Mouse (Mus musculus) left cerebral cortex, postnatal 25 days (tissue): ENCODE measurements around the gene Scube3. TPM values are rescaled to one million over a fixed set of nuclear protein-coding genes. Genes with fewer than 3 reads are reported as not detected.
A peak's percentile ranks its signal among the peaks of the same experiment; 100 is the strongest.
"Not testable (repeated sequence)": the region's sequence is repeated elsewhere in the genome, so short reads cannot be mapped to it uniquely, and the experiment has no call there.

ENCODE experiments used
- DNase-seq, 2 experiments: peaks; one replicate each; pipeline ENCODE4 v3.0.0; 2022; ENCODE audit warnings: low spot score in 2 of 2, mixed read lengths in 1 of 2
- intact Hi-C: fragments of 180-260 bp; cut with DNase I; formaldehyde crosslinking; loops from one replicate; pipeline ENCODE4 v1.15.1; 2025
- total RNA-seq, 2 experiments: library from RNA; stranded (reverse); gene quantifications; 2 replicates each; pipeline ENCODE4 v1.2.3; 2021

The Scube3 gene
- total RNA-seq, 2 experiments from 2014 or later, result 1.1 to 5.5 TPM

DNA sequence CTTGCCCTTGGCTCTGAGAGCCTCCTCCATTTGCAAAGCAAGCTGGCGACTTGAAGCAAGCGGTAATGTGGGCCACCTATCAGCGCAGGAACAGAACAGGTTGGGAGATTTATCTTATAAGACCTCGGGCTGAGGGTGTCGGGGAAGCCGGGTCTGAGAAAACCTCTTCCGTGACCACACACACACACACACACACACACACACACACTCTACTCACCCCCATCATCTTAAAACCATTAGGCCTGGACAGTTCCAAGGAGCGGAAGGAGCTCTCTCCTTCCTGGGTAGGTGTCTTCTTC, 66.3 kb downstream of the Scube3 start:
- intact Hi-C loops, result loop anchor here (5.0 kb wide), 1 partner anchor 104 kb away; the partner anchor contains the start of gene Fance
- no peak for DNase-seq

GRCm38 (mm10) chr17:28209457-28210110, 67.6 kb downstream of the Scube3 start:
- DNase-seq, result no peak
- intact Hi-C loops, result loop anchor here (5.0 kb wide), 1 partner anchor 103 kb away; the partner anchor contains the start of gene Fance

GRCm38 (mm10) chr17:28211921-28212341, 70.0 kb downstream of the Scube3 start:
- intact Hi-C loops, result no loop called here
- no peak for DNase-seq

DNA sequence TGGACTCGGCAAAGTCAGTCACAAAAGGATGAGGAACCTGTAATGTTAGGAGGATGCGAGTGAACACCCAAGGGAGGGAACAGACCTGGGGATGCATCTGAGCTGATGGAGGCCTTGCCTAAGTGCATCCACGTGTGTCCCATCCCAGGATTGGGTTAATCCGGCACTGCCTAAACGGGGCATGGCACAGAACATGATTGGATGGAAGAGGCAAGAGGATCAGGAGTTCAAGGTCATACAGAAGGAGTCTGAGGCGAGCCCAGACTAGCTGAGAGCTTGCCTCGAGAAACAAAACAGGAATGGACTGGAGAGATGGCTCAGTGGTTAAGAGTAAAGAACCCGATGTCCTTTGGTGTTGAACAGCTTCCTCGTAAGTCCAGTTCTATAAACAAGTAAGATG, 70.5 kb downstream of the Scube3 start:
- intact Hi-C loops, result no loop called here
- no peak for DNase-seq

DNA sequence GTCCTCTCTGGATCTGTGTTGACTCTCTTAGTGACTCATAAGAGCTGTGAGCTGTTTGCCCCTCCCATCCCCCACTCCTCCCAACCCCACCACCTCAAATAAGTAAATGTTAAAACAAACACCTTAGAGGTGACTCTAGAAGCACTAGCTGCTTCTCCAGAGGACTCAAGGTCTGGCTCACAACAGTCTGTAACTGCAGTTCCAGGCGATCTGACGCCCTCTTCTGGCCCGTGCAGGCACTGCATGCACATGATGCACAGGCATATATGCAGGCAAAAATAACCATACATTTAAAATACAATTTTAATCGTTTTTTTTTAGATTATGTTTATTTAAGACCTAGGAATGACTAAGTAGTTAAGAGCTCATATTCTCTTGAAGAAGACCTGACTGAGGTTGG, 71.3 kb downstream of the Scube3 start:
- DNase-seq, result no peak
- intact Hi-C loops, result no loop called here

GRCm38 (mm10) chr17:28216791-28217190, 74.8 kb downstream of the Scube3 start:
- no peak for DNase-seq

DNA sequence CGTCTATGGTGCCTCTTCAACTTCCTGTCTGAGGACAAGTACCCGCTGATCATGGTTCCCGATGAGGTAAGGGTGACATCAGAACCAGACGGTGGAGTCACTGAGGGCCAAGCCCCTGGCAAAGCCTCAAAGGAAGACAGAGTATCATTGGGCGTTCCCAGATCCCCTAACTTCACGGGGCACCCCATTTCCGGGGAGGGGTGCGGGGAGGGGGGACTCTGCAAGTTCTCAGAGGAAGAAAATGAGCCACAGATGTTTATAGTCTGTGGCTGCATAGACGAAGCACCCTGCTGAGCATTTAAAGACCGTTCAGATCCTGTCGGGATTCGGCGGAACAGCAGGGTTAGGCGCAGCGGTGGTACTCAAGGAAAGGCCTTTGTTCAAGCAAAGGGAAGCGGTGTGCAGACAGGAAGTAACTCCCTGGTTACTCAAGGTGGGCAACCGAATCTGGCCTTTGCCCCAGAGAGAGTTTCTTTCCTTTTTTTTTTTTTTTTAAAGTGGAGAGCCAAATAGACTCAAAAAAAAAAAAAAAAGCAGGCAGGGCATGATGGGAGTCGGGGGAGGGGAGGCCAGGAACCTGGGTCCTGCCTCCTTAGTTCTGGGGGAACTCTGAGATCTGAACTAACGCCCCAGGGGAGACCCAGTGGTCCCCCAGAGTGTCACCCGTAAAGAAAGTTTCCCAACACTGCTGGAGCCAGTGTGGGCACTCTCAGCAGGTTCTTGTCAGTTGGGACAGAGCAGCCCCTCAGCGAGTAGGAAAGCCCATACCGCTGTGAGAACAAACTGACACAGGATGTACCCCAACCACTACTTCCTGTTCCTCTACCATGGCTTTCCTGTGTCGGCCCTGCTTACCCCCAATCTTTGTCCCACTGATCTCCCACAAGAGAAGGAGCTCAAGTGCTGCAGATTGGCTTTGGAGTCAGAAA, 76.0 kb downstream of the Scube3 start:
- peak in 1 of 2 experiments; percentile 25 for DNase-seq
- intact Hi-C loops, result no loop called here

More at GRCm38 (mm10) chr17:28216791-28217190, 74.8 kb downstream of the Scube3 start:
- intact Hi-C loops, result no loop called here

GRCm38 (mm10) chr17:28222463-28222862, 80.5 kb downstream of the Scube3 start:
- DNase-seq, intact Hi-C loops: not testable (repeated sequence)

- intact Hi-C loops, result no loop called here
- DNase-seq, result peak; percentile 77 to 93
Measured at GRCm38 (mm10) chr17:28223561-28224391, 81.8 kb downstream of the Scube3 start.

Other genes starting within 250 kb of the Scube3 start
- gene Anks1, start 232.8 kb upstream of the Scube3 start, total RNA-seq, result 10 to 100 TPM; 32.3 to 35.8 TPM
- gene Taf11, start 232.3 kb upstream of the Scube3 start, total RNA-seq, result 10 to 100 TPM; 46.9 to 48.3 TPM
- gene Tcp11, start 61.5 kb upstream of the Scube3 start, total RNA-seq, result under 1 TPM; 0.80 to 0.99 TPM
- 100 to 1,000 TPM; 110 to 113 TPM for gene Zfp523, start 35.0 kb downstream of the Scube3 start, total RNA-seq
- gene Def6, start 65.6 kb downstream of the Scube3 start, total RNA-seq, result 1 to 10 TPM; 2.9 to 3.1 TPM
- gene Ppard, start 90.6 kb downstream of the Scube3 start, total RNA-seq, result 10 to 100 TPM; 26.6 to 28.8 TPM
- gene Fance, start 171.4 kb downstream of the Scube3 start, total RNA-seq, result 10 to 100 TPM; 24.0 to 25.7 TPM
- gene Rpl10a, start 186.3 kb downstream of the Scube3 start, total RNA-seq, result 100 to 1,000 TPM; 305 to 310 TPM
- gene Tead3, start 208.7 kb downstream of the Scube3 start, total RNA-seq, result 1 to 10 TPM; 2.2 to 3.1 TPM
- gene Tulp1, start 223.1 kb downstream of the Scube3 start, total RNA-seq, result not detected